Mouse (Mus musculus): ENCODE data around the gene Sec16a. TPM values are rescaled to one million over a fixed set of nuclear protein-coding genes. Genes with fewer than 3 reads are reported as not detected.

Sec16a gene
- total RNA-seq, 2 experiments from 2014 or later, result 50.6 to 50.9 TPM

DNA sequence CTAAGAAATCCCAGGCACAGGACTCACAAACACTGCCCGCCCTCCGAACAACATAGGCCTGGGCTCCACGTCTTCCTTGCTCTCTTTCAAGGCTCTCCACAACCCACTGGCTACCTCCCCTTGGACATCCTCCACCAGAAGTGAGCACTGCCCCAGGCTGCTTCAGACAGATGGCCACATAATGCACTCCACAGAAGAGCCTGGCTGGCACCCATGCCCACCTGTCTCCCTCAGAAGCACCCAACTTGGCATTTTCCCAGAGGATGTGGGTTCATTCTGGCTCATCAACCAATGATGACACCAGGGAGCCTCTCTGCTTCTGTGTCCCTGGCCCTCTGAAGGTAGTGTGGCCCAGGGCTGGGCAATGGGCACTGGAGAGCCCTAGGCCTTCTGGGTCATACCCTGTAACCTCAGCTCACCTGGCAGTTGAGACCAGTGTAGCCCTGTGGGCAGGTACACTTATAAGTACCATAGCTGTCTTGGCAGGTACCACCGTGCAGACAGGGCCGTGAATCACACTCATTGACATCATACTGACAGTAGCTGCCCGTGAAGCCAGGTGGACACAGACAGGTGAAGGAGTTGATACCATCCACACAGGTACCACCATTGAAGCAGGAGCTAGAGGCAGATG, 26.8 kb upstream of the Sec16a start:
- no peak overlapping the region for H3K27ac ChIP-seq
- no peak for TF ChIP-seq CTCF (IDR thresholded peaks at IDR 0.05)
- DNase-seq (ENCODE audit: extremely low spot score in 1 of 2, low spot score in 2 of 2), result no peak
- no peak overlapping the region for H3K4me3 ChIP-seq
- intact Hi-C loops (cut with DNase I), result loop anchor here (5.0 kb wide), 1 partner anchor 86 kb away; no protein-coding TSS in a partner anchor

DNA sequence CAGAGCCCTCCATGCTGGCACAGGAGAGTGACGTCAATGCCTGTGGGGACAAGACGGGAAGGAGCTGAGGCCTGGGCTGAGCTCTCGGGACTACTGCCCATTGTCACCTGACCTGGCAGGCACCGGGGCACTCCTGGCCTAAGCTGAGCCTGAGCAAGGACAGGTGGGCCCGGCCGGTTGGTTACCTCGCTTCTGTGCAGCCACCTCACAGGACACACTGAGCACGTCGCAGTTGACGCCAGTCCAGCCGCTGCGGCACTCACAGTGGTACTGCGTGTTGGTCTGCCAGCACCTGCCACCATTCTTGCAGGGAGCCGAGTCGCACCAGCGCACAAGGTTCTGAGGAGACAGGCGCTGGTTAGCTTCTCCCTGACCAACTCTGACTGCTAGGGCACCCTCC, 26.0 kb upstream of the Sec16a start:
- intact Hi-C loops (cut with DNase I), result loop anchor here (5.0 kb wide), 1 partner anchor 86 kb away; no protein-coding TSS in a partner anchor
- H3K4me3 ChIP-seq, result no peak overlapping the region
- TF ChIP-seq CTCF (IDR thresholded peaks at IDR 0.05), result no peak
- no peak overlapping the region for H3K27ac ChIP-seq
- DNase-seq (ENCODE audit: extremely low spot score in 1 of 2, low spot score in 2 of 2), result no peak

DNA sequence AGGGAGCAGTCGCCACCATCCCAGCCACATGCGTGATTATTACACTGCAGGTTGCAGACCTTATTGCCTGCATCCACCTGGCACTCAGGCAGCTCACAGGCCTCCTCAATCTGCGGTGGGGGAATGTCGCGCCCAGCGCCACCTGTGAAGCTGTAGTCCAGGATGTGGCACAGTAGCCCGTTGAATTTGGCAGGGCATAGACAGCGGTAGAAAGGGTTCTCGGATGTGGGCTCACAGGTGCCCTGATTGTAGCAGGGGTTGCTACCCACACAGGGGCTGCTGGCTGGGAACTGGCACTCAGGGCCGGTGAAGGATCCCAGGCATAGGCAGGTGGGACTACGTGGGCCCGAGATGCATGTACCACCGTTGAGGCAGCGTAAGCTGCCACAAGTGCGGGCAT, 23.4 kb upstream of the Sec16a start:
- DNase-seq (ENCODE audit: extremely low spot score in 1 of 2, low spot score in 2 of 2), result no peak
- H3K27ac ChIP-seq, result no peak overlapping the region
- no peak overlapping the region for H3K4me3 ChIP-seq
- intact Hi-C loops (cut with DNase I), result no loop called here
- no peak for TF ChIP-seq CTCF (IDR thresholded peaks at IDR 0.05)

- intact Hi-C loops (cut with DNase I), result no loop called here
- TF ChIP-seq CTCF (IDR thresholded peaks at IDR 0.05), result no peak
- no peak for DNase-seq (ENCODE audit: extremely low spot score in 1 of 2, low spot score in 2 of 2)
- Histone ChIP-seq H3K4me3 (no peak overlapping the region), H3K27ac (no peak overlapping the region)
Measured at GRCm38 (mm10) chr2:26463412-26463811, 18.4 kb upstream of the Sec16a start.

GRCm38 (mm10) chr2:26462980-26463379, 18.0 kb upstream of the Sec16a start:
- TF ChIP-seq CTCF (IDR thresholded peaks at IDR 0.05), result no peak
- Histone ChIP-seq H3K4me3 (no peak overlapping the region), H3K27ac (no peak overlapping the region)
- intact Hi-C loops (cut with DNase I), result no loop called here
- DNase-seq (ENCODE audit: extremely low spot score in 1 of 2, low spot score in 2 of 2), result no peak

GRCm38 (mm10) chr2:26461667-26462066, 16.7 kb upstream of the Sec16a start:
- Histone ChIP-seq H3K4me3 (no peak overlapping the region), H3K27ac (no peak overlapping the region)
- intact Hi-C loops (cut with DNase I), result no loop called here
- no peak for DNase-seq (ENCODE audit: extremely low spot score in 1 of 2, low spot score in 2 of 2)
- TF ChIP-seq CTCF (IDR thresholded peaks at IDR 0.05), result no peak

DNA sequence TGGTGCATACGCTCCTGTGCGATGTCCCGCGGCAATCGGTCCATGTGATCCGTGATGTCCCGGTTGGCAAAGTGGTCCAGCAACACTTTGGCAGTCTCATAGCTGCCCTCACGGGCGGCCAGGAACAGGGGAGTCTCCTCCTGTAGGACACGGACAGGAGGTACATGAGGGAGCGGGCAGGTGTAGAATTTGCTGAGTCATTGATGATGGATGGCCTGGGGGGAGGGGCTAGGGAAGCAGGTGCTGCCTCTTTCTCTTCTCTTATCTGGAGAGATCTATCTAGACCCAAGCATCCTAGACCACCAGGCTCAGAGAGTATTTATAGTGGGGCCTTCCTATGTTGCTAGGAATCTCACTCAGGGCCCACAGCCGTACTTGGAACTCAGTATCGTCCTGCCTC, 15.8 kb upstream of the Sec16a start:
- no peak for DNase-seq (ENCODE audit: extremely low spot score in 1 of 2, low spot score in 2 of 2)
- TF ChIP-seq CTCF (IDR thresholded peaks at IDR 0.05), result no peak; the same call in 1 of the 2 replicates
- no peak overlapping the region for H3K4me3 ChIP-seq
- no peak overlapping the region for H3K27ac ChIP-seq
- intact Hi-C loops (cut with DNase I), result no loop called here

- DNase-seq (ENCODE audit: extremely low spot score in 1 of 2, low spot score in 2 of 2), result no peak
- Histone ChIP-seq H3K27ac (no peak overlapping the region; the same call in 1 of the 2 replicates), H3K4me3 (no peak overlapping the region)
- no peak for TF ChIP-seq CTCF (IDR thresholded peaks at IDR 0.05)
- intact Hi-C loops (cut with DNase I), result no loop called here
Measured at GRCm38 (mm10) chr2:26460097-26460646, 15.2 kb upstream of the Sec16a start.

DNA sequence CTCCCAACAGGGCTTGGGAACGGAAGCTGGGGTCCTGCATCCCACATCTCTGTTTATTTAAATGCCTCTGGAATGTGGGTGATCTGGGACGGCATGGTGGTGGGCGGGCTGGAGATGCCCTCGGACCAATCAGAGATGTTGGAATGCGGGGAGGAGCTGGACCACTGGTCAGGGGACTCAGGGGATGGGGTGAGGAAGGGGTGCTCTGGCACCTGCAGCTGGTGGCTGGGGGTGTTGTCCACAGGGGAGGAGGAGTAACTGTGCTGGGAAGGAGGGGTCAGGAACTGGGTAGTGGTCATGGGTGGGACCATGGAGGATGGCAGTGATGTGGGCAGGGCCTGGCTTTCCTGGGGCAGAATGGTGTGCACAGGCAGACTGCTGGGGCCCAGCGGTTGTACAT, 14.5 kb upstream of the Sec16a start:
- intact Hi-C loops (cut with DNase I), result no loop called here
- no peak for DNase-seq (ENCODE audit: extremely low spot score in 1 of 2, low spot score in 2 of 2)
- TF ChIP-seq CTCF (IDR thresholded peaks at IDR 0.05), result no peak
- Histone ChIP-seq H3K4me3 (no peak overlapping the region), H3K27ac (no peak overlapping the region)

DNA sequence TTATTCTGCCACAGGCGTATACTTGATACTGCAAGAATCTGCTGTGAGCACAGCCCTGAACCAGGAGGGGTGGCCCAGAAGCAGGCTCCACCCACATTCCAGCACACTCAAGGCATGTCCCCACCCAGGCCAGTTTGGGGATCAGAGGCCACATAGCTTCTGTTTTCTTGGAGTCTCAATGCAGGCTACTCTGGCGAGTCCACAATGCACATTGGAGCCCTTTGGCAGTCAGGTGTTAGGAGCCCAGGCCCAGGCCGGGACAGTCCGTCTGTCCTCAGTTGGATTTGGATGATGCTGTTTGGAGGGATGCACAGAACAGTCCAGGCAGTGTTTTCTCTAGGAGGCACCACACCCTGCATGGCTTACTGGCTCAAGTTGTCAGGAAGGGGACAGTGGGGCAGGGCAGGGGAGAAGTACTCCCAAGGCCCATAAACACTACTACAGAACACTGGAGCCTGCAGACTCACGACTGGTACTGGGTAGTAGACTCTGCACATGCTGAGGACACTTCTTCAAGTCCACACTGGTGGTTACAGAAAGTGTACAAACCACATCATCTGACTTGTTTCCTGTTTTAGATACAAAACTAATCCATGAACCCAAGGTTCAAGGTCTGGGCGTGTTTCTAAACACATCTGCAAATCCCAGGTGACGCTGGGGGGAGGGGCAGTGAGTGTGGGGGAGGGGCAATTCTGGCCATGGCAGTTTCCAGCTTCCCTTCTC, 13.5 kb upstream of the Sec16a start:
- intact Hi-C loops (cut with DNase I), result no loop called here
- Histone ChIP-seq H3K27ac (peak overlapping the region; percentile 2; the same call in 1 of the 2 replicates), H3K4me3 (no peak overlapping the region)
- no peak for DNase-seq (ENCODE audit: extremely low spot score in 1 of 2, low spot score in 2 of 2)
- no peak for TF ChIP-seq CTCF (IDR thresholded peaks at IDR 0.05)

DNA sequence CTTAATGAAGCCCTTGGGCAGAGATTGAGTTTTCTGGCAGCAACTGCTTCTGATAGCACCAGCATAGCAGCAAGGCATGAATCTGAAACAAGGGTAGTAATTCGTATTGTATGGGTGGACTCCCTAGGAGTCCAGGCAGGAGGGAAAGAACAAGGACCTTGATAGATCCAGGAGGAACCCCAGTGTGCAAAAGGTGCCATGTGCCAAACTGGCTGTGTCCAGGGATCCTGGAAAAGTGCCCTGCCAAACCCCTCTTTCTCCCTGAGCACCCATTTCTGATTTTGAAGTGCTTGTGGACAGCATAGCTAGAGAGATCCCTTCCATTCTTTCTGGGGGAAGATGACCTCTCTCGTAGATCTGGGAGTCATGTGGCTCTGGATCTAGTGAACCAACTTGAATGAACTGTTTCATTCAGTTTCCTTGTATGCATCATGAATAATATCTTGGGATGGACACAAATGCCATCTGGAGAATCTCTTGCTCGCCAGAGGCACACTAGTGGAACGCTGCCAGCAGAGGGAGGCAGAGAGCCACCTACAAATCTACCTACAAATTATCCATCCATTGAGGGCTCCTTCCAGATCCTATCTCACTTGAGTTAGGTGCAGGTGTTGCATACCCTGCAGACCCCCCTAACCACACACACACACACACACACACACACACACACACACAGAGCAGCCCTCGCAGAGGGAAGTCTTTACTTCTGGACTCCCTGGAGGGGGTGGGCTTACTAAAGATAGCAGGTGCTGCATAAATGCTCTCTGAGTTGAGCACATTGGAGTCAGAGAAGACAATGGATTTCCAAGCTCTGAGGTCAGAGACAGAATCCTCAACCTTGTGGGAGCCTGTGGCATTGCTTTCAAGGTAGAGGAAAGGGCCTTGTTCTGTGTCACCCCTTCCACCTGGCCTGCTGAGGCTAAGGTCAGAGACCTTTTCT, 4.4 kb upstream of the Sec16a start:
- TF ChIP-seq CTCF (IDR thresholded peaks at IDR 0.05), result peak; percentile 83
- DNase-seq (ENCODE audit: extremely low spot score in 1 of 2, low spot score in 2 of 2), result peak; percentile 80 to 84
- intact Hi-C loops (cut with DNase I), result loop anchor here (1.0 to 5.0 kb wide), 3 partner anchors 112 to 453 kb away; partner anchors contain the start of gene Surf6
- no peak overlapping the region for H3K27ac ChIP-seq
- H3K4me3 ChIP-seq, result no peak overlapping the region

Data from left cerebral cortex, adult 2 months (tissue).